Mouse (Mus musculus) liver, postnatal 0 days (tissue): ENCODE measurements around the gene Camta1.

Source experiments
- CTCF ChIP-seq: sonication (generic); IDR thresholded peaks from 2 replicates; pipeline ENCODE4 v1.5.1; 2016; ENCODE audit warnings: antibody characterized with exemption, low read depth
- EP300 ChIP-seq: IDR thresholded peaks from 2 replicates; pipeline ENCODE4 v1.6.1; 2016; ENCODE audit warnings: antibody characterized with exemption, low read depth, mild to moderate bottlenecking

GRCm38 (mm10) chr4:151780511-151780910, 81.2 kb downstream of the Camta1 start:
- TF ChIP-seq EP300 (no peak), CTCF (no peak)
